Mouse (Mus musculus) induced T-regulatory cell, adult 2 months (primary cell): ENCODE measurements around the gene Prph.
"Not testable (repeated sequence)": the region's sequence is repeated elsewhere in the genome, so short reads cannot be mapped to it uniquely, and the experiment has no call there.

Experiments
- DNase-seq: peaks from one replicate; pipeline ENCODE4 v3.0.0-alpha.2; 2012; ENCODE audit warnings: low read depth

The Prph gene

DNA sequence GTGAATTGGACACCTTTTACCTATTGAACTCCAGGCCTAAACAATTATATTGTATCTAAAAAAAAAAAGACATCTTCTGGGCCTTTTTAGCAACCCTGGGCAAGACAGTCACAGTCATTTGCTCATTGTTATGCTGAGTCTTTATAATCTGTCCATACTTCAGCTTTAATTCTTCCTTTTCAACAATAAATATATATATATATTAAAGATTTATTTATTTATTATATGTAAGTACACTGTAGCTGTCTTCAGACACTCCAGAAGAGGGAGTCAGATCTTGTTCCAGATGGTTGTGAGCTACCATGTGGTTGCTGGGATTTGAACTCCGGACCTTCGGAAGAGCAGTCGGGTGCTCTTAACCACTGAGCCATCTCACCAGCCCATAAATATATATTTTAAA is 21.0 kb downstream of the Prph start:
- not testable (repeated sequence) for DNase-seq

DNA sequence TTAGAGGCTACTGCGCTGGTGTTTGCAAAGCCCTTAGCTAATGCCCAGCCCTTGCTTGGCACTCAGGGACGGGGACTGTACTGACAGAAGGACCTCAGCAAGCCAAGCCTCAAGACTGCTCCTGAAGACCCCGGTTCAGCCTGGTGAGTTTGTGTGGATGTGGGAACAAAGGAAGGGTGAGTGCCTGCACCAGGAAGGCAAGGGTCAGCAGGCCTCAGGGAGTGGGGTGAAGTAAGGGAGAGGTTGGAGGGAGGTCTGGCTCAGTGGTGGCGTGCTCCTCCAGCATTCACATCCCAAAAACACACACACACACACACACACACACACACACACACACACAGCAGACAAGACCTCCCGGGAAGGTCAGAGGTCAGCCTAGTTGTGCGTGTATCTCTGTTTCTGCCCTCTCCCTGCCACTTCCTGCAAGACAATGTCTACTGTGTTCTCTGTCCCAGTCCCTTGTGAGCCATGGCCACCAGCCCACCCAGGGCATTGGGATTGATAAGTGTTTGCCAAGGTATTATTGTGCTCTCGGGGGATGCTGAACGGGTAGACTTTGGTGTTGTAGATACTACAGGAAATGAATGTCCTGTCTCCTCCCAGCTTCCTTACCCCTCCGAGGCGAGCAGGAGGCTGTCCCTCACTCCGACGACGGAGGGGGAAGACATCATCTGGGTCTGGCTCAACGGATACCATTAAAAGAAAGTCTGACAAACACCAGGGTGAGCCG is 23.4 kb downstream of the Prph start:
- DNase-seq, result no peak

DNA sequence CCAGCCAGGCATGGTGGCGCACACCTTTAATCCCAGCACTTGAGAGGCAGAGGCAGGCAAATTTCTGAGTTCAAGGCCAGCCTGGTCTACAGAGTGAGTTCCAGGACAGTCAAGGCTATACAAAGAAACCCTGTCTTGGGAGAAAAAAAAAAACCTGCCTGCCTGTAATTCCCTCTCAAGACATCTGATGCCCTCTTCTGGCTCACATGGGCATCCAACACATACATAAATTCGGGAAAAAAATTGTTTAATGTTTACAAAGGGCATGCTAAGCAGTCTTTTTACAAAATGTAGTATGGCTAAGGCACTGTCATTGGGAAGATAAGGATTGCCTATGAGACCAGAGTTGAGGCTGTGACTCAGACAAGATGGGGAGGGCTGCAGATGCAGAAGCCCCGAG is 24.8 kb downstream of the Prph start:
- no peak for DNase-seq

DNA sequence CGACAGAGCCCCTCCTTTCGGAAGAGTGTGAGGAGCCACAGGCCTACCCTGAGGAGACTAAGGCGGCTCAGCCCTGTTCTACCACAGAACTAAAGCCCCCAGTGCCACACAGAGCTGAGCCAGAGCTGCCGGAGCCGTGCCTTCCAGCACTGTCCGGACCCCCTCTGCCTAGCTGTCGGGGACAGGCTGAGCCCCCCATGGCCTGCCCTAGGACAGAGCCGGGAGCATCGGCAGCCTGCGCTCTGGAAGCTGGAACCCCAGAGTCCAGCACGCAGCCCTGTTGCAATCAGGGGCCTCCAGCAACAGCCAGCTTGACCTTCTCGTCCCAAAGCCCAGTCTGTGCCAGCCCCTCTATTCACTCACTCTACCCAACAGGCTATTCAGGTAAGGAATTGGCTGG is 27.3 kb downstream of the Prph start:
- no peak for DNase-seq

DNA sequence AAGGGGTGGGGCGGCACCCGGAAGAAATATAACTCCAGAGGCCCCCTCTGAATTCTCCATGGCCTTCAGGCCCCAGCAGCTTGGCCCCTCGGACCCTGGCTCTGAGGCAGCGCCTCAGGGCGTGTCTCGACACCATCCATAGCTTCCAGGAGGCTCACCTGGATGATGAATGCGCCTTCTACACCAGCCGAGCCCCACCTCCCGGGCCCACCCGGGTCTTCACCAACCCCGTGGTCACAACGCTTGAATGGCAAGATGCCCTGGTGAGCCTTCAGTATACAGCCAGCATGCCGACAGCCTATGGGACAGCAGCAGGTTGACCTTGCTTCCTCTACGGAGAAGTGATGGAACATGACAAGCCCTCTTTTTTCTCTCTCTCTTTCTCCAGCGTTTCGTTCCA is 27.9 kb downstream of the Prph start:
- no peak for DNase-seq

DNA sequence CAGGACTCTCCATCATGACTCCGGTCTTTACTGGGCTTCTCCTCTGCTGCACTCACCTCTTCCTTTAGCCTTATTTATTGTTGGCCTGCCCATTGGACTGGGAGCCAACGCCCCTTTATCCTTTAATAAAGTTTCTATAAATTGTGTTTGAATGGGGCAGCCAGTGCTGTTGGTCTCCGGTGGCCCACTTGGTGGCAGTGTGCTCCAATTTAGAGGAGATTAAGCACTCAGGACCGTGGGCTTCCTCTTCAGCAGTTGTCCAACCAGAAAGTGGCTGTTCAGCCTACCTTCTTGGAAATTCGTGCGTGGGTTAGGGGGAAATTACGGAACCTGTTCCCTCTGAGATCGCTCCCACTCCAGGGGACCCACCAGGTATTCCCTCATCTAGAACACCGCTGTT is 28.3 kb downstream of the Prph start:
- DNase-seq, result peak; percentile 64

DNA sequence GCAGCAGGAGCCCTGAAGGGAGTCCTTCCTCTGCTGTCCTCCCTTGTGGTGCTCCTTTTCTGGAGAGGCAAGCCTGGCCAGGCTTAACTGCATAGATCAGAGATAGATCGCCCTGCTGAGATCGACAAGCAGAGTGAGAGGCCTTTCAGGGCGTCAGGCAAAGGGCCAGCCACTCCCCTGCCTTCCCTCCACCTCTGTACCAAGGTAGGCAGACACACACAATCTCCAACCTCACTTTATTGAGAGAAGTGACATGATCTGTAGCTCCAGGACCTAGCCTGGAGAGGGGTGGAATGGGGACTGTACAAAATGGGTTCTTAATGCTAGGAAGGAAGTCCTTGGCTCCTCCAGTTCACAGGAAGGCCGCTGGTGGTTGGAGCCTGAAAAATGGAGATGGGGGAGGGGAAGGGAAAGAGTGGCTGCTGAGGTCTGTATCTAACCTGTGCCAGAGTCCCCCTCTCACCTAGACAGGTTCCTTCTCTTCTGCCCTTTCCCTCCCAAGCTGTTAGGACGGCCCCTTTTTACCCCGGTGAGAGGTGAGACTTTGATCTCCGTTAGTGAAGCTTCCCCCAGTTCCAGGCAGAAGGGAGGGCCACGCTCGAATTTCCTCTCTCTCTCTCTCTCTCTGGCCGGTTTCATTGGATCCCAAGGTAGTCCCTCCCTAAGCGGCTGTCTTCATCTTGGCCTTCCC is 29.0 kb downstream of the Prph start:
- DNase-seq, result peak; percentile 13

DNA sequence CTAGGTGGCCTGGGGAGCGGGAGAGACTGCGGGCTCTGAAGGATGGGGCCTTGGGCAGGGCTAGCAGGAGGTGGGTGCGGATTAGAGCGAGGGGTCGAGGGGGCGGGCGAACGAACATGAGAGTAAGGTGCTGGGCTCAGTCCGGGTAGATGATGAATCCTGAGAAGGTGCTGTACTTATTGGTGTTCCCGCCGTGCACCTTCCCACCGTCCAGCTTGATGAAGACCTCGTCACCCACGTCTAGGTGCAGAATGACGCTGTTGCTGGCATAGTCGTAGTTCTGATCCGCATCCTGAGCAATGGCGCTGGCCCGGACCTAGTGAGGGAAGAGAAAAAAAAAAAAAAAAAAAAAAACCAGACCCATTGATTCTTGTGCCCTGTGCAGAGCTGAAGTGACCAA is 29.6 kb downstream of the Prph start:
- no peak for DNase-seq

DNA sequence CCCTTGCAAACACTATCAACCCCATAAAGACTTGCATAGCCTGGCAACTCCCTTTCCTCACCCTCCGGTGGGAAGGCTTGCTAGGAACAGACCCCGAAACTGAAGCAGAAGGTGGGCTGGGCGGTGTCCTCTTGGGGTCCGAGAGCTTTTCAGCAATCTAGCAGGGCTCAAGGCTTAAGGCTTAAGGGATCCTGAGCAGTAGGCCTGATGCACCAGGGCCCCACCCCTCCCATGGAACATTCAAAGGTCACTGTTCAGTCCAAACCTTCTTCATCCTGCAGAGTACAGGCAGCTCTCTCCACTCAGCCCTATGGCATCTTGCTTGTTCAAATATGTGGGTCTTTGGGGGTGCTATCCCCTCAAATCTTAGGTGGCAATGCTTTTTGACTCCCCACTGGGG is 31.0 kb downstream of the Prph start:
- DNase-seq, result no peak

DNA sequence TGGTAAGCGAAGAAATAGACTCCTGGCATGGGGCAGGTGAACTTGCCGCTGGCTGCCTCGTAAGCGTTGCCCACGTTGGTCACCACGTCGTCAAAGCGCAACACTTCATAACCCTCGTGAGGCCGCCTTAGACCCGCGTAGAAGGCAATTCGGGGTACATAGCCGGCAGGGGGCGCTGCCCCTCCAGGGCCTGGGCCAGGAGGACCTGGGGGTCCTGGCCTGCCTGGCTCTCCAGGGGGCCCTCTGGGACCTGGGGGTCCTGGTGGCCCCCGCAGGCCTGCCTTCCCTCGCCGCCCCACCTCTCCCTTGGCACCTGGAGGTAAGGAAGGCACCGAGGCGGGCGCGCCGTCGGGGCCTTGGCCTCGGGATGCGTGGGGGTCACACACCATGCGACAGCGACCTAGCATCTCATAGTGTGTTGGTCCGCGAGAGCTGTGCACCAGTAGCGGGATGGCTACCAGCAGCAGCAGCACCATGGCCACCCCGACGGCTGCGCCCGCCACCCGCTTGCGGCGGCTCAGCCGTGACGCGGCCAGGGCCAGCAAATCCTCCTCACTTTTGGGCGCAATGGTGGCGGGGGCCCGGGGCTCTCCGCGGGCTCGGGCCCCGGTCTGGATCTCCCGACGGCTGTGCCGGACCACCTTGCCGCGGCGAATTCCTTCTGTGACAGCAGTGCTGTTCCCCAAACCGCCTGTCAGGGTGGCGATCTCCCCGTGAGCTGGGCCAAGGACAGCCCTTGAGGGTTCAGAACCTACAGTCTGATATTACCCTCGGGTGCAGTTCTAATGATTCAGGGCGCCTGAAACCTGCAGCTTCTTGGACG is 32.5 kb downstream of the Prph start, which contains the start of gene C1ql4:
TSS of gene C1ql4 (minus strand) at position 565 of the 823 bp plus-strand sequence.
- peak; percentile 62 for DNase-seq

DNA sequence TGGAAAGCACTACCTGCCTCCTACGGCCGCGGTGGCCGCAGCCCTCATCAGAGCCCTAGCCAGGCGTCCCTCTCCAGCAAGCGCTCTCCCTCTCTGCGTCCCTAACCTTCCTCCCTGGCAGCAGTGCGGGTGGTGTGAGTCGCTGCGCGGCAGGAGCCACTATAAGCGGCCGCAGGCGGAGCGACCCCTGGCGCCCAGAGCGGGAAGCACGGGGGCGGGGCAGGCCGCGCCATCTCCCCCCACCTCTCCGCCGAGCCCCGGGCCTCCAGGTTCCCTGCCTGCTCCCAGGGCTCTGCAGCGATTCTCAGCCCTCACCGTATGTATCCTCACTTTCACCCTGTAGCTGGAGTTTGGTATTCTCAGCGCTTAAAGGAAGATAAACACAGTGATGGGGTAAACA is 33.3 kb downstream of the Prph start:
- peak; percentile 85 for DNase-seq

DNA sequence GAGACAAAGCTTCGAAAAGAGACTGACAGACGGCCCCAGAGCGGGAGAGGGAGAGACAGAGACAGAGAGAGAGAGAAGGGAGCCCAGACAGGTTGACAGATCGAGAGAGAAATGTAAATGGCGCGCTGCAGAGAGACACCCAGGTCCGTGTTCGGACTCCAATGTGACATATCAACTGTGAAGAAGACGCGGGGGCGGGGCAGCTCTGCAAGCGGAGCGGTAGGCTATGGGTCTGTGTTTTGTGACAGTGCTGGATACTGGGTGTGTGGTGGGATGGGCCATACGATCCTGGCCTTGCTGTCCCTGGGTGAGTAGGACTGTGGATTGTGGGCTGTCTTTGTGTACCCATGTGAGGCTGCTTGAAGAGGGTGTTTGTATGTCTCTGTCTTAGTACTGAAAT is 34.1 kb downstream of the Prph start:
- DNase-seq, result no peak

DNA sequence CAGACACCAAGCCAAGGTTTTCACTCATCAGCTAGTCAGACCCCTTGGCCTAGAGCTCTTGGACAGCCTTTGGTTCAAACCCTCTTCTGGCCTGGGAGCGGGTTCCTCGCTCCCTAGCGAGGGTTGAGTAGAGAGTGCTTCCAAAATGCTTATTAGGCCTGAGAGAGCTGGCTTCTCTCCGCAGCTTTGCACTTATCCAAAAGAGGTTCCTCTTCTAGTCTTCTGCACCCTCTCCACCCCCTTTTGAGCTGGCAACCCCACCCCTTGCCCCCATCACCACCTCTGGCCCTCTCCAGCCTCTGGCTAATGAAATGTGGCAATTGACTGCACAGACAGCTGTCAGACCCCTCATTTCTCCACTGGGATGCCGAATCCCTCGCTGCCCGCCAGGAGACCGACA is 37.9 kb downstream of the Prph start, which contains the start of gene Dnajc22:
TSS of gene Dnajc22 (plus strand) at position 301 of the 400 bp plus-strand sequence.
- no peak for DNase-seq

DNA sequence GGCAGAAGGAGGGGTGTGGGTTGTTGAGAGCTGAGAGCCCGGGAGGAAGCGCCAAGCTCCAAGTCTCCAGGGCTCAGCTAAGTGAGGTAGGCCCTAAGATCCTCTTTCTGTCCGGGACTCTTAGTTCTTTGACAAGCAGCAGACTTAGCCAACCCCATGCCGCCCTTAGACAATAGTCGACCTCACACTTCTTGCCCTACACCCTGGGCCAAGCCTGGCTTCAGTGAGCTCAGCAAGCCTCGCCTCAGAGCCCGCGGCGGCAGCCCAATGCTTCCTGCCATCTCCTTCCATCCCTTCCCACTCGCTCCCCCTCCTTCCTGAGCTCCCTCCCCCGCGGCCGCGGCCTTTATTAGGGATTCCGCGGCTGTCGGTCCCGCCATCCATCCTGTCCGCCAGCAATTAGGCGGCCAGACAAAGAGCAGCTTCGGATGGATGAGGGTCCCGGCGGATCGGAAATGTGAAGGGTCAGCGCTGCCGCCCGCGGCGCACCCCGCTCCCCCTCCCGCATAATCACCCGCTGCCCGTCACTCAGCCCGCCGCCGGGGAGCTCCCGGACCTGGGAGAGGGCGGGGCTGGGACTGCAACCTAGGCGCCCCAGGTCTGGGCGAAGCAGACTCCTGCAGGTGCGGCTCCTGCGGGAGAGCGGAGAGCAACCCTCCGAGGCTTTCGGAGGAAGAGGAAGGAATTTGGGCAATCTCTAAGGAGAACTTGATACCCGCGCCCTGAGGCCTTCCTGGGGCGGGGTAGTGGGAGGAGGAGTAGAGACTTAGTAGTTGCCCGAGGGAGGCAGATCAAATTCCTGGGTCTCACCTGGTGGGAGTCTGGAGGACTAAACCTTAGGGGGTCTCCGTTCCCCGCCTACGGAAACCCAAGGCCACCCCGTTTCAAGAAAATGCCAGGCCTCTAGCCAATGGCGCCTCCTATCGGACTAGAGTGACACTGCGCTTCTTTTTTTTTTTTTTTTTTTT is 38.6 kb downstream of the Prph start:
- peak; percentile 55 for DNase-seq

DNA sequence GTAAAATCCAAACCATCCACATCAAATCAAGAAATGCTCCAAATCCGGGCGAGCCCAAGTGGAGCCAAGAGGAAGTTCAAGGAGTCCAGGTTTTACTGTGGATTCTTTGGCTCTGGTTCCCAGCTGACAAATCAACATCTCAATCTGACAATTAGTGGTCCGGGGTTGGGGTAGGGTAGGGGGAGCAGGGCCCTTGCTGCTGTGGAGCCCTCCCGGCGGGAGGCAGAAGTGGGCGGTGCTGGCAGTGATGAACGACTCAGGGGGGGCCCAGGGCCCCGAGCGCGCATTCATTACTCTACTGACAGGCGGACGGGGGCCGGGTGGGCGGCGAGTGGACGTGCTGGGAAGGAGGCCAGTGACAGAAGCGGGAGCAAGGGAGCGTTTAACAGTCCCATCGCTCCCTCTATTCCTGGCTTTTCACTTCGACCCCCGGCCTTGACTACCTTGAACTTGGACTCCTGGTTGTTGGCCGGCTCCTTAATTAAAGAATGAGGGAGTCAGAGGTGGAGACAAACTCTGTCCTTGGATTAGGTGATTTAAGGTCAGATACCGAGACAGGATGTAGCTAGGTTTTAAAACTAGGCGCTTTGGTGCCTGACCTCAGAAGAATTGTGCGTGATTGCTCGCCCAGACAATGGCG is 39.8 kb downstream of the Prph start:
- DNase-seq, result no peak

DNA sequence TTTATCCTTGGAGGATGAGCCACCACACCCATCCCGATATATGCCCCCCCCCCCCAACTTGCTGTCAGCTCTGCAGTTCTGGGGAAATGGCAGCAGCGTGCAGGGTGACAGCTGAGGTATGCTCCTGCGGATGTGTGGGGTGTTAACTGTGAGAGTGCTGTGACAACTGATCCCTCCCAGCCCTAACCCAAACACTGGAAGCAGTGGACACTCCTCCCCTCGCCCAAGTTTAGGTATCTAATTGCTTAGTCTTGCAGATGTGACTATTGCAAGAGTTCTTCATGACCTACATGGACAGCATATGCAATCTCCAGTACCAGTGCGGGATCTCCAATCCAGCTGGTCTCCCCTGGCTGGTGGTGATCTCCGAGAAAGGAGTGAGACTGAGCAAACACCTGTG is 40.4 kb downstream of the Prph start:
- no peak for DNase-seq

DNA sequence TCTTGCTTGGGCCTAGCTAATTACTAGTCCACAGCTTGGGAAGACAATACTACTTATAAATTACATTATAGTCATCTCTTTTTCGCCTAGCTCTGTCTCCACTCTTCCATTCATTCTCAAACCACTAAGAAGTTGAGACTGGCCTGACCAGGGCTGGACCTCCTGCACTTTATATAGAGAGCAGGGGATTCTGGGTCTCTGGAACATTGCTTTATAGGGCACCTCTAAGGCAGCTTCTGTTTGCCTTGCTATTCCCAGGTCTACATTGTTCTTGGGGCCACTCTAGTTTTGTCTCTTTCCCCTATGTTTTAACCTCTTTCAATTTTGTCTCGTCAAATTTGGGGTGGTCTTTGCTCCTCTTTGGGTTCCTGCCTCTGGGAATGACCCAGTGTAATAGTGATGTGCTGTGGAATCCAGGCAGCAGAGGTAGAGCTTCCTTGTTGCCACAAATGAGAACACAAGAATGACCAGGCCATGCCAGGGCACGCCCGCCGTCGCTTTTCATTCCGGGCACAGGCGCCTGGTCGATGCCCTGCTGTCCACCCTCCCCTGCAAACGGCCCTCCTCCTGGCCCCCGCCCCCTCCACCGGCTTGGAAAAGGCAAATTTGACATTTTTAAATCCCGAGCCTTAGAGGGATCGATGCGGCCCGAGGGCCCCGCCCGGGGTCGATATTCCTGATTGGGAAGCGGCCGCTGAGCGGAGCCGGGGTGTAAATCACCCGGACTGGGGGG is 41.3 kb downstream of the Prph start:
- no peak for DNase-seq

DNA sequence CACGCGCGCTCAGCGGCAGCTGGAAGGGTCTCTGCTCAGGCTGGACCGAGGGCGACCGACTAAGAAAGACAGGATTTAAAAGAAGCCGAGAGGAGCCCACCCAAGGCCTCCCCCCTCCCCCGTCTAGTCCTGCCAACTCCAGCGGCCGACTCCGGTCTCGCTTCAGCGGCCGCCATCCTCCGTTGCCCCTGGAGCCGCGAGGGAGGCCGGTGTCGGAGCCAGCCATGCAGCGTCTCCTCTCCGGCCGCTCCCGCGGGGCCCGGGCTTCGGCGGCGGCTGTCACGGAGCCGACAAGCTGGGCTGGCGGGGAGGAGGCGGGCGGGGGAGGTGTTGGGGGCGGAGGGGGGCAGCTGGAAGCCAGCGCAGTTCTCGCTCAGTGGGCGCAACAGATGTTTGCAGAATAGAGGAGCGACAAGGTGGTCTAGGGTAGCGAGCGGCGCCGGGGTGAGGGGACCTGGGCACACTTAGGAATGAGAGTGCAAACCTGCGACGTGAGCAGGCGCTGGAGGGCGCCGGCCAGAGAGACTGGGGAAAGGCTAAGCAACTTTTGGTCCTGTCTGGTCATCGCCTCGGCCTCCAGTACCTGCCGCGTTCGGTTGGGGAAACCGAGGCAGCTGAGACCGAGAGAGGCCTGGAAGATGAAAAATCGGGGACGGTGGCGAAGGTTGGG is 42.0 kb downstream of the Prph start:
- DNase-seq, result no peak

DNA sequence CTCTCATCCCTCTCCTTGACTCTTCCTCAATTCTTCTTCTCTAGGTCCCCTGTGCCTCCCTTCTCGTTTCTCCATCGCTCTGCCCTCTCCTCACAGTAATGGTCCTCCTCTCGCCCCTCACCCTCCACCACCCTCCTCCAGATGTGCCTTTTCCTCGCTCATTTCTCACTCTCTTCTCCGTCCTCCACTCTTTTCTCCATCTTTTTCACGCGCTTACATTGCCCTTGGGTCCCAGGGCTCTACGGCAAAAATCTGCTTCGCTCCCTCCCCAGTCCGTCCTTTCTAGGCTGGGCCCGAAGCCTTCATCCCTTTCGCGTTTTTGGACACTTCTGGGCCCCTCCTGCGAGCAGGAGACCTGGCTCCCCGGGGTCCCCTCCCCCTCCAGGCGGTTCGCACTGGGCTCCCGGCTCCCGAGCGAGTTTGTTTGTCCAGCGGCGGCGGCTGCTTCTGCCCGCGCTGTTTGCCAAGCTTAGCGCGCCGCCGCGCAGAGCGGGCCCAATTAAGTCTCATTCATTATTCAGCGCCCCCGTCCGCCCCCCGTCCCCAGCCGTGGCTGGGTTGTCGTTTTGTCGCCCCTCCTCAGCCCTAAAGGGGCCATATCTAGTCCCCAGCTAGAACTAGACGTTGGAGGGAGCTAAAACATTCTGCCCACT is 43.0 kb downstream of the Prph start:
- no peak for DNase-seq
